Mouse (Mus musculus) liver, embryonic 14.5 days (tissue): ENCODE results near the gene Ak1. TPM values are rescaled to one million over a fixed set of nuclear protein-coding genes. Genes with fewer than 3 reads are reported as not detected.

ENCODE experiments used
- ATAC-seq: fragments of 200-750 bp; cut with Nextera tagmentation; 2 replicates; pipeline ENCODE4 v1.8.0; 2017; ENCODE audit warnings: moderate number of reproducible peaks, mild to moderate bottlenecking, moderate library complexity; ENCODE audit not compliant: insufficient read depth
- DNase-seq, 3 experiments: peaks; one replicate each; pipeline ENCODE4 v3.0.0-alpha.2; 2012 to 2013; ENCODE audit warnings: low read depth in 3 of 3, low spot score in 3 of 3
- H3K27ac ChIP-seq: fragments of 300-500 bp; sonication (generic); 2 replicates; pipeline ENCODE4 v1.5.1; 2014; ENCODE audit warnings: moderate library complexity, mild to moderate bottlenecking, control low read depth, inconsistent platforms
- H3K27me3 ChIP-seq: fragments of 300-500 bp; sonication (generic); 2 replicates; pipeline ENCODE4 v1.6.1; 2014; ENCODE audit warnings: mild to moderate bottlenecking, low read length, moderate library complexity; ENCODE audit not compliant: control insufficient read depth, insufficient read depth
- H3K36me3 ChIP-seq: fragments of 300-500 bp; sonication (generic); replicated peaks from 2 replicates; pipeline ENCODE4 v1.6.1; 2014; ENCODE audit warnings: low read depth; ENCODE audit not compliant: control insufficient read depth, insufficient read depth
- H3K4me1 ChIP-seq, 2 experiments: fragments of 200-500 bp in 1 of 2; fragments of 300-500 bp in 1 of 2; sonication (generic) in 1 of 2; replicated peaks; 2 replicates each; pipeline ENCODE4 v1.6.1; 2012 to 2014; ENCODE audit warnings: antibody characterized with exemption in 1 of 2, inconsistent platforms in 1 of 2, low read length in 1 of 2; ENCODE audit not compliant: control insufficient read depth in 2 of 2, insufficient read depth in 2 of 2
- H3K4me2 ChIP-seq: fragments of 300-500 bp; sonication (generic); 2 replicates; pipeline ENCODE4 v1.6.1; 2014; ENCODE audit warnings: low read depth, mild to moderate bottlenecking, control low read depth, moderate library complexity
- H3K4me3 ChIP-seq, 2 experiments: fragments of 200-500 bp in 1 of 2; fragments of 300-500 bp in 1 of 2; sonication (generic) in 1 of 2; 2 replicates each; pipeline ENCODE4 v1.5.1; 2012 to 2014; ENCODE audit warnings: low read depth in 2 of 2, low read length in 2 of 2, mild to moderate bottlenecking in 2 of 2, control low read depth in 1 of 2, inconsistent platforms in 1 of 2, moderate library complexity in 1 of 2; ENCODE audit not compliant: insufficient read depth in 1 of 2
- H3K9ac ChIP-seq: fragments of 300-500 bp; sonication (generic); replicated peaks from 2 replicates; pipeline ENCODE4 v1.6.1; 2014; ENCODE audit warnings: mild to moderate bottlenecking, control low read depth, moderate library complexity
- H3K9me3 ChIP-seq: fragments of 300-500 bp; sonication (generic); 2 replicates; pipeline ENCODE4 v1.6.1; 2016; ENCODE audit warnings: low read length, mixed read lengths; ENCODE audit not compliant: control insufficient read depth
- CTCF ChIP-seq: IDR thresholded peaks from 2 replicates; pipeline ENCODE4 v1.5.1; 2016; ENCODE audit warnings: antibody characterized with exemption, low read depth, control low read depth
- EP300 ChIP-seq: IDR thresholded peaks from 2 replicates; pipeline ENCODE4 v1.6.1; 2016; ENCODE audit warnings: antibody characterized with exemption, low read depth
- WGBS: fragments of 180-500 bp; shearing (Covaris S2); extraction: QIAGEN DNeasy Blood & Tissue Kit; methylation state at CpG from one replicate; pipeline ENCODE4 v1.1.7; 2014; ENCODE audit not compliant: insufficient replicate concordance; 5-methylcytosine and 5-hydroxymethylcytosine counted together
- microRNA counts: library from miRNA; unstranded; fragments of <30 nt; microRNA quantifications from one replicate; lab custom pipeline; 2016
- microRNA-seq: library from miRNA; unstranded; fragments of <30 nt; microRNA quantifications from one replicate; pipeline ENCODE4, GENCODE M21; 2016
- polyA plus RNA-seq, 2 experiments: library from polyadenylated mRNA; depleted of rRNA in 1 of 2; stranded (reverse) in 1 of 2; unstranded in 1 of 2; fragments of >200 nt; fragmentation: Nextera tagmentation in 1 of 2; extraction: Ambion mirVana in 1 of 2; gene quantifications; 2 replicates each; pipeline versions ENCODE4 v1.2.1 to v1.2.3; 2012 to 2014

Gene Ak1
- polyA plus RNA-seq, 2 experiments: 0.37 to 0.44 TPM

GRCm38 (mm10) chr2:32682721-32683417, 61.3 kb downstream of the Ak1 start:
- H3K4me3 ChIP-seq: no peak overlapping the region
- H3K27ac ChIP-seq: no peak overlapping the region
- 76% methylated on average over 14 of the region's 14 CpGs for WGBS
- peaks cover 6% of the 10 kb centered on the region; the same call in 1 of the 2 replicates for H3K36me3 ChIP-seq
- DNase-seq (no peak), ATAC-seq (no peak)
- no peaks in the 10 kb centered on the region for H3K27me3 ChIP-seq
- no peaks in the 10 kb centered on the region for H3K4me1 ChIP-seq
- TF ChIP-seq CTCF (no peak), EP300 (no peak)
- H3K4me2 ChIP-seq: no peak overlapping the region
- no peak overlapping the region for H3K9ac ChIP-seq
- H3K9me3 ChIP-seq: no peaks in the 10 kb centered on the region

- no peaks in the 10 kb centered on the region for H3K4me1 ChIP-seq
- H3K9me3 ChIP-seq: no peaks in the 10 kb centered on the region
- TF ChIP-seq CTCF (no peak), EP300 (no peak)
- no peak overlapping the region for H3K27ac ChIP-seq
- H3K4me2 ChIP-seq: no peak overlapping the region
- no peaks in the 10 kb centered on the region for H3K27me3 ChIP-seq
- ATAC-seq (no peak), DNase-seq (no peak)
- H3K4me3 ChIP-seq: no peak overlapping the region
- H3K36me3 ChIP-seq: peaks cover 6% of the 10 kb centered on the region; the same call in 1 of the 2 replicates
- 84% methylated on average over 10 of the region's 10 CpGs for WGBS
- no peak overlapping the region for H3K9ac ChIP-seq
These were observed 62.1 kb downstream of the Ak1 start for GRCm38 (mm10) chr2:32683701-32684100.

MicroRNAs encoded within 50 kb of the gene (microRNA counts, 519-probe panel; counts per million panel counts)
- microRNA mmu-miR-1954 (lab: Ali Mortazavi, UCI): 69.9 counts per million

Small RNAs within 50 kb of the gene (microRNA-seq; reads per million reads assigned to microRNA genes)
- gene Gm47291: not detected
- gene Mir1954: not detected

Other genes with a start within 250 kb of the Ak1 start
- gene 1110008P14Rik, start 239.8 kb upstream of the Ak1 start, polyA plus RNA-seq (2012; rRNA removed): 32.6 and 39.6 TPM in 2 replicates
- gene 1110008P14Rik, start 239.8 kb upstream of the Ak1 start, polyA plus RNA-seq (2014; fragmentation: Nextera tagmentation; extraction: Ambion mirVana): 38.7 and 40.8 TPM in 2 replicates
- gene Lcn2, start 233.5 kb upstream of the Ak1 start, polyA plus RNA-seq (2012; rRNA removed): 29.8 and 30.2 TPM in 2 replicates
- 41.1 and 65.1 TPM in 2 replicates for gene Lcn2, start 233.5 kb upstream of the Ak1 start, polyA plus RNA-seq (2014; fragmentation: Nextera tagmentation; extraction: Ambion mirVana)
- 7.9 and 11.6 TPM in 2 replicates for gene Ptges2, start 225.9 kb upstream of the Ak1 start, polyA plus RNA-seq (2012; rRNA removed)
- gene Ptges2, start 225.9 kb upstream of the Ak1 start, polyA plus RNA-seq (2014; fragmentation: Nextera tagmentation; extraction: Ambion mirVana): 11.4 and 14.0 TPM in 2 replicates
- gene Naif1, start 171.3 kb upstream of the Ak1 start, polyA plus RNA-seq (2012; rRNA removed): 1.3 and 1.4 TPM in 2 replicates
- gene Naif1, start 171.3 kb upstream of the Ak1 start, polyA plus RNA-seq (2014; fragmentation: Nextera tagmentation; extraction: Ambion mirVana): 1.6 and 2.0 TPM in 2 replicates
- gene Slc25a25, start 170.3 kb upstream of the Ak1 start, polyA plus RNA-seq (2012; rRNA removed): 5.4 and 6.0 TPM in 2 replicates
- 5.5 and 7.0 TPM in 2 replicates for gene Slc25a25, start 170.3 kb upstream of the Ak1 start, polyA plus RNA-seq (2014; fragmentation: Nextera tagmentation; extraction: Ambion mirVana)
- gene Fam102a, start 86.4 kb upstream of the Ak1 start, polyA plus RNA-seq (2012; rRNA removed): 0.88 and 1.0 TPM in 2 replicates
- gene Fam102a, start 86.4 kb upstream of the Ak1 start, polyA plus RNA-seq (2014; fragmentation: Nextera tagmentation; extraction: Ambion mirVana): 0.91 and 1.1 TPM in 2 replicates
- gene Dpm2, start 50.9 kb upstream of the Ak1 start, polyA plus RNA-seq (2012; rRNA removed): 53.5 and 61.6 TPM in 2 replicates
- gene Dpm2, start 50.9 kb upstream of the Ak1 start, polyA plus RNA-seq (2014; fragmentation: Nextera tagmentation; extraction: Ambion mirVana): 53.6 and 54.6 TPM in 2 replicates
- 0.11 TPM in 2 replicates for gene Pip5kl1, start 47.0 kb upstream of the Ak1 start, polyA plus RNA-seq (2012; rRNA removed)
- not detected in 2 replicates for gene Pip5kl1, start 47.0 kb upstream of the Ak1 start, polyA plus RNA-seq (2014; fragmentation: Nextera tagmentation; extraction: Ambion mirVana)
- gene 9430097D07Rik, start 46.1 kb upstream of the Ak1 start, polyA plus RNA-seq (2012; rRNA removed): not detected in 2 replicates
- 0.06 TPM in 1 of 2 replicates, not detected in the other for gene 9430097D07Rik, start 46.1 kb upstream of the Ak1 start, polyA plus RNA-seq (2014; fragmentation: Nextera tagmentation; extraction: Ambion mirVana)
- 5.4 and 5.6 TPM in 2 replicates for gene St6galnac4, start 34.7 kb upstream of the Ak1 start, polyA plus RNA-seq (2012; rRNA removed)
- gene St6galnac4, start 34.7 kb upstream of the Ak1 start, polyA plus RNA-seq (2014; fragmentation: Nextera tagmentation; extraction: Ambion mirVana): 6.2 and 6.8 TPM in 2 replicates
- gene St6galnac6, start 22.0 kb upstream of the Ak1 start, polyA plus RNA-seq (2012; rRNA removed): 9.9 and 14.3 TPM in 2 replicates
- 3.2 and 4.4 TPM in 2 replicates for gene St6galnac6, start 22.0 kb upstream of the Ak1 start, polyA plus RNA-seq (2014; fragmentation: Nextera tagmentation; extraction: Ambion mirVana)
- 15.4 and 17.6 TPM in 2 replicates for gene Eng, start 24.8 kb downstream of the Ak1 start, polyA plus RNA-seq (2012; rRNA removed)
- gene Eng, start 24.8 kb downstream of the Ak1 start, polyA plus RNA-seq (2014; fragmentation: Nextera tagmentation; extraction: Ambion mirVana): 13.9 and 16.5 TPM in 2 replicates
- 45.3 and 51.0 TPM in 2 replicates for gene Fpgs, start 82.4 kb downstream of the Ak1 start, polyA plus RNA-seq (2012; rRNA removed)
- gene Fpgs, start 82.4 kb downstream of the Ak1 start, polyA plus RNA-seq (2014; fragmentation: Nextera tagmentation; extraction: Ambion mirVana): 21.6 and 25.7 TPM in 2 replicates
- gene Cdk9, start 91.3 kb downstream of the Ak1 start, polyA plus RNA-seq (2012; rRNA removed): 53.9 and 60.7 TPM in 2 replicates
- 36.5 and 42.0 TPM in 2 replicates for gene Cdk9, start 91.3 kb downstream of the Ak1 start, polyA plus RNA-seq (2014; fragmentation: Nextera tagmentation; extraction: Ambion mirVana)
- gene Sh2d3c, start 99.3 kb downstream of the Ak1 start, polyA plus RNA-seq (2012; rRNA removed): 4.7 and 5.8 TPM in 2 replicates
- 3.5 and 5.1 TPM in 2 replicates for gene Sh2d3c, start 99.3 kb downstream of the Ak1 start, polyA plus RNA-seq (2014; fragmentation: Nextera tagmentation; extraction: Ambion mirVana)
- gene 6330409D20Rik, start 119.3 kb downstream of the Ak1 start, polyA plus RNA-seq (2012; rRNA removed): 0.07 TPM in 1 of 2 replicates, not detected in the other
- gene 6330409D20Rik, start 119.3 kb downstream of the Ak1 start, polyA plus RNA-seq (2014; fragmentation: Nextera tagmentation; extraction: Ambion mirVana): not detected in 2 replicates
- gene Tor2a, start 135.5 kb downstream of the Ak1 start, polyA plus RNA-seq (2012; rRNA removed): 21.2 and 30.7 TPM in 2 replicates
- 25.2 and 28.1 TPM in 2 replicates for gene Tor2a, start 135.5 kb downstream of the Ak1 start, polyA plus RNA-seq (2014; fragmentation: Nextera tagmentation; extraction: Ambion mirVana)
- gene Ttc16, start 153.9 kb downstream of the Ak1 start, polyA plus RNA-seq (2012; rRNA removed): 0.18 and 0.22 TPM in 2 replicates
- gene Ttc16, start 153.9 kb downstream of the Ak1 start, polyA plus RNA-seq (2014; fragmentation: Nextera tagmentation; extraction: Ambion mirVana): 0.09 and 0.10 TPM in 2 replicates
- 1.3 and 1.7 TPM in 2 replicates for gene Ptrh1, start 154.0 kb downstream of the Ak1 start, polyA plus RNA-seq (2012; rRNA removed)
- gene Ptrh1, start 154.0 kb downstream of the Ak1 start, polyA plus RNA-seq (2014; fragmentation: Nextera tagmentation; extraction: Ambion mirVana): 1.9 and 2.2 TPM in 2 replicates
- not detected in 2 replicates for gene Cfap157, start 162.7 kb downstream of the Ak1 start, polyA plus RNA-seq (2012; rRNA removed)
- not detected in 2 replicates for gene Cfap157, start 162.7 kb downstream of the Ak1 start, polyA plus RNA-seq (2014; fragmentation: Nextera tagmentation; extraction: Ambion mirVana)
- 1.4 and 2.1 TPM in 2 replicates for gene Stxbp1, start 225.5 kb downstream of the Ak1 start, polyA plus RNA-seq (2012; rRNA removed)
- gene Stxbp1, start 225.5 kb downstream of the Ak1 start, polyA plus RNA-seq (2014; fragmentation: Nextera tagmentation; extraction: Ambion mirVana): 2.3 and 2.6 TPM in 2 replicates